Mouse (Mus musculus): ENCODE results near the gene Acer3.

Acer3 gene

DNA sequence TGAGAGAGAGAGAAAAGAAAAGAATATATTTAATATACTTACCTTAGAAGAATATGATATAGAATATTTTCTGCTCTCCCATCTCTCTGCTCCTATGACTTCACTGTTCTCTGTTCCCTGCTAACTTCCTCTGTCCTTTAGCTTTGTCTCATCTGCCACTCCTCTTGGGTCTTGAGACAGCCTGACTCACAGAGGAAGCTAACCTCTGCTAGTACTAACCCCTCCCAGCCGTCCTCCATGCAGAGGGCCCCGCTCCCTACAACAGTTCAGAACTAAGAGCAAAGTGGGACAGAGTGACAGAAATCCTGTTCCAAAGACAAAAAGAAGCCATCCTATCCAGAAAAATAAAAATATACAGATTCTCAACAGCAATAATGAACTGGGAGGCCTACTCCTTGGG, at the start of gene Acer3:
Gene Acer3 (minus strand): TSS at position 126 of the 400 bp plus-strand sequence.
- DNase-seq (ENCODE audit: inconsistent ontology term), result no peak

DNA sequence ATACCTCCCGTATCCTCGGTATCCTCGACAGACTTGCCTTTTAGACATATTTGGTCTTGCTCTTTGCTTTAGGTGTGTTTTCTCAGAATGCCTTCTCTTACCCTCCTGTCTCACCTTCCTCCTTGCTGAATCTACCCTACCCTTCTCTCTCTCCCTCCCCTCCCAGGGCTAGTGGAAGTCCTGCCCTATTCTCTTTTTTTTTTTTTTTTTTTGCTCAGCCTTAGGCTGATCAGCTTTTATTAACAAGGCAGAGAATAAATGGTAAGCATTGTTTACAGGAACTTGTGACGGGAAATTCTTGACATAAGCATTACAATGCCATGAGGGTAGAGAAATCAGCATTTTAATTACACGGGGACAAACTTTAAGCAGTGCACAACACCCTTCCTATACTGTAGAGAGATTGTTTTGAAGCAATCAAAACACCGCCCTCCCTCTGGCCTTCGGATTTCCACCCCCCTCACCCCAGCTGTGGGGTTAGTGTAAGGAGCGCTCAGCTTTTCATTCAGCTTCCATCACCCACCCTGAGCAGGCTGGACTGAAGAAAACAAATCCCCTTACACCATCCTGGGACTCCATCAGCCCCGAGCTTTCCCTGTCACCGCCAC, 48.9 kb upstream of the Acer3 start:
- no peak for DNase-seq (ENCODE audit: inconsistent ontology term)

DNA sequence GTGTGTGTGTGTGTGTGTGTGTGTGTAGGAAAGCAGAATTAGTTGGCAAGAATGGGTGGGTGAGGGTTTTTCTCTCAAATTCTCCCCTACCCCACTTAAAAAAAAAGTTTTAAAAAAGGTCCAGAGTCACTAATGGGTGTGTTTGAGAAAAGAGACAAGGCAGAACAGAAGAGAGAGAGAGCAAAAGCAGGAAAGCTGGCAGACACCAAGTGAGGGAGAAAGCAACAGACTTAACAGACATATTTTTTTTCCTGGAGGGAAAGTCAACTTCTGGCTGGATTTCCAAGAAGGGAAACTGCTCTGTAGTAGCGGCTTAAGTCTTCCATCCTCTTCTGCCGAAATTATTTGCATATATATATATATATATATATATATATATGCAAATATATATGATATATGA, 40.7 kb upstream of the Acer3 start:
- DNase-seq (ENCODE audit: inconsistent ontology term), result no peak

DNA sequence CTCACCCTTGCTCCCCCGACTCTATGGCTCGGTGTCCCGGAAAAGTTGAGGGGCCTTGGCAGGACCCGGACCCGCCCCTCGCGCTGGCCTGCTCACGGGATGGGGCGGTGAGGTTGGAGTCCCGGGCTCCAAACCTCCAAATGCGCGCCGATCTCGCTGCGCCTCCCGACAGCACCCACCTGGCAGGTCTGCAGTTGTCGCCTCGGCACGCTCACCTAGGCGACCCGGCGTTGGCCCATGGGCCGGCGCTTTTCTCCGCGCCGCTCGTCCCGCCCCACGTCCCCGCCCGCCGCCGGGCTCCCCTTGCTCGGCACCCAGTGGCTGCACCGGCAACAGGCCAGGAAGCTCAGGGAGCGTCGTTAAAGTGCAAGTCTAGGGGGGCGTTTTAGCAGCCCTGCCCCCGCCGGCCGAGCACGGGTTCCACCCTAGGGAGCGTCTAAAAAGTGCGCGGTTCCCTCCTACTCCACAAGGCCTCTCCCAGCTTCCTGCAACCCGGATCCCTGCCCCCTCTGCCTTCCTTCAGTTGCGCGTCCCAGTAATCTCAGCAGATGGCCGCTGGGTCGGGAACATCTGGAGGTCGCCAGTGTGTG, 40.1 kb upstream of the Acer3 start, which contains the start of gene Tsku:
Gene Tsku (minus strand): TSS at position 266 of the 590 bp plus-strand sequence.
- DNase-seq (ENCODE audit: inconsistent ontology term), result peak; percentile 96

DNA sequence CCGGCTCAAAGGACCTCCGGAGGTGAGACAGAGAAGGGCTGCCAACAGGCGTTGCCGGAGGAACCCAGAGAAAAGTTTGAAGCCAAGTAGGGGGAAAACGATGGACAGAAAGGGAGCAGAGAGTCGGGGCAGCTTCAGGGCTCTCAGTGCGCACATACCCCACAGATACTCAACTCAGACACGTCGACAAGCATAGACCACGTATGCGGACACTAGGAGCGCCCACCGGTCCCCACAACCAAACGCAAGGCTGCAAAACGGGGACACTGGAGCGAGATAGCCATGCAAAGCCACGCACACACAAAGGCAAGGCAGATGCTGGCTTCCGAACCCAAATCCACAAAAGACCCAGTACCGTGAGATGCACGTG, 39.6 kb upstream of the Acer3 start:
- DNase-seq (ENCODE audit: inconsistent ontology term), result no peak

DNA sequence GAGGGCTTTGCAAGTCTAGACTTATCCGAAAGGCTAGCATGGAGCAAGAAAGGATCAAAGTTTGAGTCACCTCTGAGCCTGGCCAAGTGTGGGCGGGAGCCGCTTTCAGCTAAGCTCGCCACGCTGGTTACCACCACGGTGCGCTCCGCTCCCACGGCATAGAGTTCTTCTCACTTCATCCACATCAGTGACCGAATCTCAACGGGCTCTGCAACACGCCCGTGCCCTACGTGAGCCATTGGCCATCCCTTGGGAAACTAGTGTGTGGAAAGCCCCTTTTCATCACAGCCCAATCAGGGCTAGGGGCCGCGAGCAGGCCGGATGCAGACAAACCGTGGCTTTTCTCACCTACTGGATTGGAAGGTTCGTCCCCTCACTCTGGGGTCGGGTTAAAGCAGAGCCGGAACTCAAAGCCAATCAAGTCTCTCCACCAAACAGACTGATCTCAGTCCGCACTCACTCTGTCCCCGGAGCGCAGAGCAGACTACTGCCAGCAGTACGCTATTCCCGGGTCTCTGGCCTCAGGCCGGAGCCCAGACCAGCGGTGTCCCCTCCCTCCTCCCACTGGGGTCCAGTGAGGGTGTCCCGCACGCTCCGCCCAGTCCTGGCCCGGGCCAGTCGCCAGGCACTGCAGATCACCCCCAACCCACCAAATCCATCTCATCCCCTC, 39.1 kb upstream of the Acer3 start:
- peak; percentile 88 for DNase-seq (ENCODE audit: inconsistent ontology term)

DNA sequence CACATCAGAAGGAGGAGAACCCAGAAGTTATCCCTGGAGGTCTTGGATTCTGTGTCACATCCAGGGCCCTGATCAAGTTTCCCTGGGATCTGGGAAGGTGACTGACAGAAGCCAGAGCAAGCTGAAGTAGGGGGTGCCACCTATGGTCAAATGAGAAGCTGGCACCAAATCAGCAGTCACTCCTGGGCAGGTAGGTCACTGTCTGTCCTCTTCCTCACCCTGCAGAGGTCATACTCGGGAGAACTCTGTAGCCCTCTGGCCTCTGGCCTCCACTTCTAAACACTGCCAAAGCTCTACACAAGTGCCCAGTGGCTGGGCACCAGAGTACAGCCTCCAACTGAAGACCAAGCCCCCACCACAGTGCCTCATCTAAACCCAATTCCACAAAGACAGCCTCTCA, 37.0 kb upstream of the Acer3 start:
- DNase-seq (ENCODE audit: inconsistent ontology term), result no peak

DNA sequence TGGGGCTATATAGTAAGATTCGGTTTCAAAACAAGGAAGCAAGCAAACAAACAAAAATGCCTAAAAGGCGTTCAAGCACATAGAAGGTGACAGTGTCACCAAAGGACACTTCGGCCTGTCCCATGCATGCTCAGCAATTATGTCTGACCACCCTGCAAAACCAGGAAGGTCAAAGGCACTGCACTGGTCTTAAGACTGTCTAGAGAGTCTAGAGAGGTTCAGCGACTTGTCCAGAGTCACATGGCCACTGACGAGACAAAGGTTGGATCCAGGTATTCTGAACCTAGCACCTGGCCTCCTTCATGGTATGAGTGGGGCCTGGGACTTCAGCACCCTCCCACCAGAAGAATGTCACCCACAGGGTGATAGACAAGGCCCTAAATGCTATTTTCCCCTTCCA, 36.3 kb upstream of the Acer3 start:
- DNase-seq (ENCODE audit: inconsistent ontology term), result no peak

DNA sequence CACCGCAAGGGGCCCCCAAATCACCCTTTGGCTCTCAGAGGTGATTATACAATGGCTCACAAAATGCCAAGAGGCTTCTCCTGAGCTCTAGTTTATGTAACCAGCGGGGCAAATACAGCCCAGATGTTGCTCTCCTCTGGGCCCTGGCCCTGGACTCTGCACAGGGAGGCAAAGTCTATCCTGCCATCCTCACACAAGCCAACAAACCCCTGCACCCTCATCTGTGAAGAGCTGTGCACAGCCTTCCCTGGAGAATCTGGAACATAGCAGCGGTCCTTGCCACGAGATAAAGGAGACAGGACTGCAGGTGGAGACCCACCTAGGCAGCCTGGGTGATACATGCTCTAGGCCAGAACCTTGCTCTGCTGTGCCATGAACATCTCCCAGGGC, 33.9 kb upstream of the Acer3 start:
- DNase-seq (ENCODE audit: inconsistent ontology term), result no peak

DNA sequence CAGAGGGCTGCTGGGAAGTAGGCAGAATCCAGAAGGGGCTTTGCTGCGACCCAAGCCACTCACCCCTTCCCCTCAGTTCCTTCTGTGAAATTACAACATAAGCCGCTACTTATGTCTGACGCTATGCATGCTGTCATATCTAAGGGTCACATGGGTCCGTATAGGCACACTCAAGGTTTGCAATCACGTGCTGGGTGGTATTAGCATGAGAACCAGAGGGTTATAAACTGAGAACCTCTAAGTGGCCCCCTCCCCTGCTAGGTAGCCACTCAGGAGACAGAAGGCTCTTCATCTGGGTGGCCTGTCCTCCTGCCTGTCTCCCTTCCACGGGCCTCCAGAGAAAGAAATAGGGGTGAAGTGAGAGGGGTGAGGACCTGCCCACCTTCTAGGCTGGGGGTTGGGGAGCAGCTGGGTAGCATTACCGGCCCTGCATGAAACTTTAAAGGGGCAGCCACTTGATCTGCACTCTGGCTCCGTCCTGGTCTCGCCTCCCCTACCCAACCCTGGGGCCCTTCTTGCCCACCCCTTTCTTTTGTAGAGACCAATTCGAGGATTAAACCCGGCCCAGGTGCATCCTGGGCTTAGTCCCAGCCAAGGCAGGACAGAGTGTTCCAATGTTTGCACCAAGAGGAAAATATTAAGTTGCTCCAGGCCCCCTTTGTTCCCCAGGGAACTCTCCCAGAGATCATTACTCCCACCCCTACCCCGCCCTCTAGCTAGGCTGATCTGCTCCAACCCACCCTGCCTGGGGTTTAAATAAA, 33.3 kb upstream of the Acer3 start:
- no peak for DNase-seq (ENCODE audit: inconsistent ontology term)

DNA sequence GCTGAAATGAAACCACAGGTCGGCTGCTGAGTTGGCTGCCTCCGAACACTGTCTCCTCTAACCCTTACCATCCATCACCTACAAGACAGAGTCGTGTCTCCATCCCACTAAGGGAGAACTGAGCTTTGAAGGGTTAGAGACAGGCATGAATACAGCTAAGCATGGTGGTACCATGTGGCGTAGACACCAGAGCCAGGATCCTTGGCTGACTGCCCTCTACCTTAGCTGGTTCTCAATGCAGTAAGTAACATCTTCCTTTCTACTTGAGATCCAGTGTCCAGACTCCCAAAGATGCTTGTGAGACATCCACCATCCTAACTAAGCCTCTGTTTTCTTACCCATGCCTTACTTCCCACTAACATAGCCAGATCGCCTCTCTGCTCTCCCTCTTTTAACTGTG, 32.6 kb upstream of the Acer3 start:
- DNase-seq (ENCODE audit: inconsistent ontology term), result no peak

DNA sequence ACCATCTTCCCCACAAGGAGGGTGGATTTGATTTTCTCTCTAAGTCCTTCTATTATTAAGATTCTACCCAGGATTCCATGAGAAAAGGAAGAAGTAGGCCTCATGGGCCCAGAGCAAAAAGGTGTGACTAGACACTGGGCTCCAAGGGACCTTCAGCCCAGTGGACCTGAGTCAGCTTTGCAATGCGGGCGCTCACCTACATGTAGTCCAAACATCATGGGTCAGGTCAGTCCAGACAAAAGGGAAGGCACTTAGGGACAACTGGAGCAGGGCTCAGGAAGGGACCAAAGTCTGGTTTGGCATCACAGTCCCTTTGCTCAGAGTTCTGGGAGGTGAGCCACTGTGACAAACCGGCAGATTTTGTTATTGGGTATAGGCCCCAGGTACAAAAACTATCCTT, 30.5 kb upstream of the Acer3 start:
- DNase-seq (ENCODE audit: inconsistent ontology term), result no peak

DNA sequence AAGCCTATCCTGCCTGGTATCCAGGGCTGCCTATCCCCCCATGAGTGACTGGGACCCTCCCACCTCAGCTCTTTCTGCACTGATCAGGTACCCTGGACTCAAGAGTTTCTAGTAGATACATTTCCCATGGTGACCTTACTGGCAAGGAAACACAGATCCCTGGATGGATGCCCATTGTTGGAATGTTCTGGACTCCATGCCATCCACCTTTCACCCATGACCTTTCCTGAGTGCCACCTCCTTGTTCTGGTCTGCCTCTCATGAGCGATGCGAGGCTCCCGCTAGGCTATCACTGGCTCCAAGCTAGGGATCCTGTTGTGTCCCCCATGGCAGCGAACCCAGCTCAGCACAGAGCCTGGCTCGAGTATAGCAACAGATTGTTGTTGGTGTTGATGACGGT, 28.8 kb upstream of the Acer3 start:
- no peak for DNase-seq (ENCODE audit: inconsistent ontology term)

DNA sequence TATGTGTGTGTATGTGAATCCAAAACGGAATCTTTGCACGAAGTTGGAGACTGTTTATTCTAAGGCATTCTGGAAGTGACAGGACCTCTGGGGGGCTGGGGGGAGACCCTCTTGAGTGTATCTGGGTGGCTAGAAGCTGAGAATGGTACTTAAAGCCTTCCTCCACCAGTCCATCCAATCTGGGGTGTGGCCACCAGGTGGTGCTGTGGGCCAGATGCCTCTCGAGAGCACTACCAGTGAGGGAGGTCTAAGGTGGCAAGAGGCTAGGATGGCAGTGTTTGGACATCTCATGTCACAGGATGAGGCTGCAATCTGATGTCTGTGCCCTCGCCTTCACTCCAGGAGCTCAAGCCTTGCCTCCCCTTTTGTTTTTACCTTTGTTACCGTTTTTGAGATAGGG, 28.1 kb upstream of the Acer3 start:
- peak; percentile 87 for DNase-seq (ENCODE audit: inconsistent ontology term)

DNA sequence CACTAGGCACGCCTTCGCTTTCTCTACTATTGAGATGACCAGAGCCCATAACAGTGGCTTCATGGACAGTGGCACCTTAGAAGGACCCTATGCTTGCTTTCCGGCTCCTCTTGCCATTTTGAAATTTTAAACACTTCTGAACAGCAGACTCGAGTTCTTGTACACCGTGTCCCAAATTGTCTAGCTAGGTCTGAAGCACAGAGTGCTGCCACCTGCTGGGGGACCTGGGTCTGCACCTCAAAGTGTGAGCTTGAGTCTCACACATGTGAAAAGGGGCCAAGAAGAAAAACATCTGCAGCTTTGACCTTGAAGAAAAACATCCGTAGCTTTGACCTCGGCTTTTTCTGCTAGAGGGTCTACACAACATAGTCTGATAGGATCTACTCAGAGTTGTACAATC, 27.0 kb upstream of the Acer3 start:
- DNase-seq (ENCODE audit: inconsistent ontology term), result peak; percentile 53

DNA sequence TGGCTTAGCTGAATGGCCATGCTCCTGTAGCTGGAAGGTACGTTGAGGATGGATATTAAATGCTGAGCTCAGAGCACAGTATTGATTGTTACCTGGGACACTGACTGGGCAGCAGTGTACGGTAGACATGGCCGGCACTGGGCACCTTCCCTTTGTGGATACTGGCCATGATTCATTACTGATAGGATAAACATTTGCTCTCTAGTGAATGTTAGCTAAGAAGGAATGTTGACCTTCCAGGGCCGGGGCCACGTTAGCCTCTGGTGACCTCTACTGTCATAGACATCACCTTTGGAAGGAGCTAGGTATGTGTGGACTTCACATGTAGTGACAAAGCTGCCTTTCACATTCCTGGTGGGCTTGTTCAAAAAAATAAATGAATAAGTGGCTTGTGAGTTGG, 26.5 kb upstream of the Acer3 start:
- DNase-seq (ENCODE audit: inconsistent ontology term), result no peak

DNA sequence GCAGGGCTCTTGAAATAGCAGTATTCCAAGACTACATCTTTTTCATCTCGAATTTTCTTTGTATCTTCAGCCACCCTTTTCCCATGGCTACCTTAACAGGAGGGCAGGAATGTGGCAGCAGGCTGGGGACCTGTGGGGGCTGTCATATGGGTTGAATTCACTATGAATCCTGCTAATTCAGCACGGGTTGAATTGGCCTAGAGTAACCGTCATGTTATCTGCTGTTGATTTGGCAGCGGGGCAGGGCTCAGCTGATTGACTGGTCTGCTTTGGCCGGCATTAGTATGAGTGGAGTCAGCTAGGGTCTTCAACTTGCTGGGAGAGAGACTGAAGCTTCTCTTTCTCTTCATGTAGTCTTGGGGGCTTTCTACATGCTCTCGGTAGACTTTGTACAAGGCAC, 24.0 kb upstream of the Acer3 start:
- DNase-seq (ENCODE audit: inconsistent ontology term), result no peak

DNA sequence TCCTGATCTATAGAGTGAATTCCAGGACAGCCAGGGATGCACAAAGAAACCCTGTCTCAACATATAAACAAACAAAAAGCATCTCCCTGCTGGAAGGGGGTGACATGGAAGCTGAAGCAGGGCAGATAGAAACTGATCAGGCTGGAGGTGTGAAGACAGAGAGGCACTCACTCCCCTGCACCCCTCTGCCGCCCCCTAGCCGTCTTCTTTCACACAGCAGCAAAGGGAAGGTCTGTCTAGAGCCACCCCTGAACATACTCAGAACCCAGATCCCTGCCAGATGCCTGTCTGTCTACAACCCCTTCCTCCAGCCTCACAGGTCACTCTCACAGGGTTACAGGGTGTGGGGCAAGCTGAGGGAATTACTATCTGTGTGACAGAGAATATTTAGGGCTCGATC, 23.4 kb upstream of the Acer3 start:
- no peak for DNase-seq (ENCODE audit: inconsistent ontology term)

DNA sequence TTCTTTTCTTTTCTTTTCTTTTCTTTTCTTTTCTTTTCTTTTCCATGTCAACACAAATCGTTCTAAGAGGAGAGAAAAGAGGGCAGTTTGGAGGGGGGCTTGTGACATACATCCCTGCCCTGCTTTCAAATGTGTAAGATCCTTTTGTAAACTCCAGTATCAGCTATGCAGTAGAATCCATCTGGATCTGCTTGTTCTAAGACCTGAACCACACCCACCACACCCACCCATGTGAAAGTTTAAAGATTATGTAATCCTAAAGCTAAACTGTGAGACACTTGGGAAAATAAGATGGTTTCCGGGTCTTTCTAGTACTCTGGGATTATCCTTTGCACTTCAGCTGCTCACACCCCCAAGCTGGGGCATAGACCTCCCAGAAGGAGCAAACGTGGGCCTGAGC, 21.2 kb upstream of the Acer3 start:
- DNase-seq (ENCODE audit: inconsistent ontology term), result no peak

DNA sequence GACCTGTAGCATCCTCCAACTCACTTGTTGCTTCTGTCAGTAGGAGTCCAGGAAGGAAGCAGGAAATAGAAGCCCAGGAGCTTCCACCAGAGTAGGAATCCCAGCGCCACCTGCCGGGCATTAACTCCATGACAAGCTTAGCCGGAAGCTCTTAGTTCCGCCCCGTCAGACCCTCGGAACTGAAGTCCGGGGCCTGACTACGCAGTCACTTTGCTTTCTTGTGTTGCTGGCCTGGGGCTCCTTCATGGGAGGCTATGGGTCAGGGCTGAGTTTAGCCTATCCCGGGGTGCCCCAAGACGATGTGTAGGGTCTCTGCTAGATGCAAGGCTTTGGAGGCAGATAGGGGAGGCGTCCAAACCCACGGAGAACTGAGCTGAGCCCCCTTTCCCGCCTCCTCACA, 20.5 kb upstream of the Acer3 start:
- DNase-seq (ENCODE audit: inconsistent ontology term), result peak; percentile 84

DNA sequence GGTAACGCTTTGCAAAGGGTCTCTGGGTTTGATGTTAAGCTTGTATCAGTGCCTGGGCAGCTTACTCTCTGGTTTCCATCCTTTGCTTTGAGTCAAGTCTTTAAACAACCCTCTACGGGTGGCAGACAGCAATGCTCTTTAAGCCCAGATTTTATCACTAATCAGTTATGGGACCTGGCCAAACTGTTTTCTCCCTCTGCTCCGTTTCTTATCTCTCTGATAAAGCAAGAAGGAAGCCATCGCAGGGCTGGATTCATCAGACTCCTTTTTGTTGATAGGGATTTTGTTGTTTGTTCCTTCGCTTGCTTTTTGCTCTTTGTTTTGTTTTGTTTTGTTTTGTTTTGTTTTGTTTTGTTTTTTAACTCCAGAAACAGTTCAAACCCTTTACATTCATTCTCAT, 19.3 kb upstream of the Acer3 start:
- no peak for DNase-seq (ENCODE audit: inconsistent ontology term)

DNA sequence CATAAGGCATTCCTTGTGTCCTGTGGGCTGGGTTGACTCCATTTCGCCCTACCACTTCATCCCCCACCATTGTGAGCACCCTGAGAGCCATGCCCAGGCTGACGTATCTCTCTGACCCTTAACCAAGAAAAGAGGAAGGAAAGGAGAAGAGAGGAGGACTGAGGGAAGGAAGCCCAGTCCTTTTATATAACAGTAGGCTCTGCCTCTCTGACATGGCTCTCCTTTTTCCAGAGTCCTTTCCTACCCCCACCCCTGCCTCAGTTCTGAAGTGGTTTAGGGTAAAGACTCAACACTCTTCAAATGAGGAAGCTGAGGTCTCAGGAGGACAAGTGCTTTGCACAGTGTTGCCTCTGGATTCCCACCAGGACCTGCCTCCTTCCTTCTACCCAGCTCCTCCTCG, 13.0 kb upstream of the Acer3 start:
- no peak for DNase-seq (ENCODE audit: inconsistent ontology term)

DNA sequence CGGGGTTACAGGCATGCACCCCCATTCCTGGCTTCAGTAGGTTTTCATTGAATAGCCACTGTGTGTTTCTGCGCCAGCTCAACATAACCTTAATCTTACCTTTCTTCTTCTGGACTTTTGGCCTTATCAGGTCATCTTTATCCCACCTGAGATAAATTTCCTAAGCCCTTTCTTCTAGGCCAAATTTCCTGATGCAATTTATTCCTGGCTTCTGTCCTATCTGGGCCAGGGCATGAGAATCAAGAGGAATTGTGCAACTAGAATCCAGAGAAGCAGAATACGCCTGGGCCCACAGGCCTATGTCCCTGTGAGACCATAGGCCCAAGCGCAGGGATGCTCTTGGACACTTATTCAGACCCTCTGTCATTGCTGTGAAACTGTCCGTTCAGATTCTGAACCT, 12.5 kb upstream of the Acer3 start:
- DNase-seq (ENCODE audit: inconsistent ontology term), result no peak
